Mouse (Mus musculus): ENCODE measurements around the gene Clcn7. TPM values are rescaled to one million over a fixed set of nuclear protein-coding genes. Genes with fewer than 3 reads are reported as not detected.
"Not testable (repeated sequence)": the region's sequence is repeated elsewhere in the genome, so short reads cannot be mapped to it uniquely, and the experiment has no call there.

Clcn7 gene
- polyA plus RNA-seq, 1 experiment from 2014 or later = 33.6 TPM

DNA sequence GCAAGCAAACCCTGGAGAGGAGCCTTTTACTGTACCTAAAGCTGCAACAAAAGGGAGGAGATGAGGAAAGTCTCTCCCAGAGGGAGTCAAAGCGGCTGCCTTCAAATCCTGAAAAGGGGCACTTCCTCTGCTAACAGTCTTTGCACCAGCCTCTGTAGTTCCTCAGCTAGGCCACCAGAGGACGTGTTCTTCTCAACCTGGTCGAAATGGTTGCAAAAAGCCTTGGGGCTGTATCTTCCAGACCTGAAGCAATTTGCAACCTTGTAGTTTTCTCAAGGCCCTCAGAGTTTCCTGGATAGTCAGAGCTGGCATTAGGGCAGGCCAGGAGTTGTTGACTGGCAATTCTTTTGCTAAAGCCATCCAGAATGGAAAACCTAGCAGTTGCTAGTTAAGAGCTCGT is 15.9 kb upstream of the Clcn7 start:
- H3K36me3 ChIP-seq (ENCODE audit: control insufficient read depth, insufficient read depth, low read length) = no peaks in the 10 kb centered on the region
- H3K27me3 ChIP-seq (ENCODE audit: control insufficient read depth, insufficient read depth, low read depth, low read length) = no peaks in the 10 kb centered on the region
- 26% methylated on average over 4 of the region's 4 CpGs for WGBS
- no peaks in the 10 kb centered on the region for H3K9me3 ChIP-seq (replicated peaks; ENCODE audit: control insufficient read depth, low read length, poor library complexity, severe bottlenecking)
- H3K4me1 ChIP-seq (ENCODE audit: control insufficient read depth, insufficient read depth, low read length) = peaks cover 9% of the 10 kb centered on the region
- H3K4me3 ChIP-seq (ENCODE audit: low read depth, low read length) = no peak overlapping the region
- H3K27ac ChIP-seq (ENCODE audit: low read length) = no peak overlapping the region
- no peak overlapping the region for H3K4me2 ChIP-seq (ENCODE audit: low read length)
- no peak for ATAC-seq
- no peak overlapping the region for H3K9ac ChIP-seq (ENCODE audit: low read depth, low read length)

DNA sequence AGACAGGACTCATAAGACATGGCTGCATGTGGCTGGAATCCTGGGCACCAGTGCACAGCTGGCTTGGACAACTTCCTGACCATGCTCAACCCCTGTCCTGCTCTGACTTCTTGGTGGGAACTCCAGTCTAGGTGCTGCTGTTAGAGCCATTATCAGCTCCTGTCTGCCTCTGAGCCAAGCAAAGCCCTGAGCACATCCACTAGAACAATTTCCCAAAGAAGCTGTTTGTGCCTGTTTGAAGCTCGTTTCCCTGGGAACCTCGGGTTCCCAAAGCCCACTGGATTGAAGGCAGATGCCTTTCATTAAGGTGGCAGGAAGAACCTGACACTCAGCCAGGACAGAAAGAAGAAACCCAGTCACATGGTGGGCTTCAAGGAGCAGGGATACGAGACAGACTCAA is 12.8 kb upstream of the Clcn7 start, which contains the start of gene Ptx4:
Gene Ptx4, plus strand, starts transcription at position 355 of the 400 bp plus-strand sequence.
- Histone ChIP-seq H3K4me3 (ENCODE audit: low read depth, low read length) (no peak within 1 kb of the TSS), H3K9me3 (replicated peaks; ENCODE audit: control insufficient read depth, low read length, poor library complexity, severe bottlenecking) (no peaks in the 10 kb centered on the region), H3K27ac (ENCODE audit: low read length) (no peak within 1 kb of the TSS), H3K4me1 (ENCODE audit: control insufficient read depth, insufficient read depth, low read length) (peaks cover 2% of the 10 kb centered on the region; the same call in 1 of the 2 replicates), H3K9ac (ENCODE audit: low read depth, low read length) (no peak within 1 kb of the TSS), H3K27me3 (ENCODE audit: control insufficient read depth, insufficient read depth, low read depth, low read length) (0 out of 2 replicates have a peak, but pooled peaks cover 4% of the 10 kb centered on the region), H3K36me3 (ENCODE audit: control insufficient read depth, insufficient read depth, low read length) (no peaks in the 10 kb centered on the region), H3K4me2 (ENCODE audit: low read length) (no peak within 1 kb of the TSS)
- WGBS = 64% methylated on average over 3 of the region's 3 CpGs
- no peak for ATAC-seq

GRCm38 (mm10) chr17:25123979-25124378 is 9.2 kb upstream of the Clcn7 start:
- Histone ChIP-seq H3K27ac (ENCODE audit: low read length) (no peak overlapping the region), H3K4me3 (ENCODE audit: low read depth, low read length) (no peak overlapping the region), H3K4me1 (ENCODE audit: control insufficient read depth, insufficient read depth, low read length) (no peaks in the 10 kb centered on the region), H3K9me3 (replicated peaks; ENCODE audit: control insufficient read depth, low read length, poor library complexity, severe bottlenecking) (no peaks in the 10 kb centered on the region), H3K4me2 (ENCODE audit: low read length) (no peak overlapping the region), H3K27me3 (ENCODE audit: control insufficient read depth, insufficient read depth, low read depth, low read length) (0 out of 2 replicates have a peak, but pooled peaks cover 4% of the 10 kb centered on the region), H3K36me3 (ENCODE audit: control insufficient read depth, insufficient read depth, low read length) (no peaks in the 10 kb centered on the region), H3K9ac (ENCODE audit: low read depth, low read length) (no peak overlapping the region)
- no peak for ATAC-seq
- 31% methylated on average over 7 of the region's 7 CpGs for WGBS

GRCm38 (mm10) chr17:25125442-25126060 is 7.6 kb upstream of the Clcn7 start:
- H3K4me2 ChIP-seq (ENCODE audit: low read length); ATAC-seq: not testable (repeated sequence)
- WGBS = 68% methylated on average over 3 of the region's 3 CpGs

DNA sequence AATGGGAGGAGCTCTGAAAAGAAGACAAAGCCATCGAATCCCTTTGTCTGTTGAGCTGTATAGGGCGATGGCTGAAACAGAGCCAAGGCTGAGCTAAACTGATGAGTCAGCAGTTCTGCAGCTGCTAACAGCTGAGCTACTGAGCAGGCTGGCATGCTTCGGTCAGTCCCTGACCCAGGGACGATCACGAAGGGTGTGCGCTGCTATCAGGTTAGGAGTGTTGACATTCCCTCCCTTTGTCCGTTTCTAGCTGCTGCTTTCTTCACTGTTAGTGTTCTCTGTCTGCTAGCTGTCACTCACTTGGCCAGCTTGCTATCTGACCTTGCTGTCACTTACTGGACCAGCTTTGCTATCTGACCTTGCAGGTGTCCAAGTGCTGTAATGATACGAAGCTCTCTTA is 6.1 kb upstream of the Clcn7 start:
- H3K4me1 ChIP-seq (ENCODE audit: control insufficient read depth, insufficient read depth, low read length) = no peaks in the 10 kb centered on the region

More at GRCm38 (mm10) chr17:25125442-25126060, 7.6 kb upstream of the Clcn7 start:
- not testable (repeated sequence) for H3K4me1 ChIP-seq (ENCODE audit: control insufficient read depth, insufficient read depth, low read length); H3K36me3 ChIP-seq (ENCODE audit: control insufficient read depth, insufficient read depth, low read length); H3K9ac ChIP-seq (ENCODE audit: low read depth, low read length); H3K27ac ChIP-seq (ENCODE audit: low read length); H3K27me3 ChIP-seq (ENCODE audit: control insufficient read depth, insufficient read depth, low read depth, low read length); H3K4me3 ChIP-seq (ENCODE audit: low read depth, low read length); H3K9me3 ChIP-seq (replicated peaks; ENCODE audit: control insufficient read depth, low read length, poor library complexity, severe bottlenecking)

GRCm38 (mm10) chr17:25127681-25128080 is 5.5 kb upstream of the Clcn7 start:
- no peak for ATAC-seq
- H3K9me3 ChIP-seq (replicated peaks; ENCODE audit: control insufficient read depth, low read length, poor library complexity, severe bottlenecking) = no peaks in the 10 kb centered on the region
- 0 out of 2 replicates have a peak, but pooled peaks cover 1% of the 10 kb centered on the region for H3K27me3 ChIP-seq (ENCODE audit: control insufficient read depth, insufficient read depth, low read depth, low read length)
- H3K27ac ChIP-seq (ENCODE audit: low read length) = no peak overlapping the region
- H3K4me3 ChIP-seq (ENCODE audit: low read depth, low read length) = no peak overlapping the region
- no peak overlapping the region for H3K9ac ChIP-seq (ENCODE audit: low read depth, low read length)
- no peaks in the 10 kb centered on the region for H3K36me3 ChIP-seq (ENCODE audit: control insufficient read depth, insufficient read depth, low read length)
- no peaks in the 10 kb centered on the region for H3K4me1 ChIP-seq (ENCODE audit: control insufficient read depth, insufficient read depth, low read length)
- 78% methylated on average over 9 of the region's 9 CpGs for WGBS
- no peak overlapping the region for H3K4me2 ChIP-seq (ENCODE audit: low read length)

More for the DNA sequence above, 6.1 kb upstream of the Clcn7 start:
- no peak overlapping the region for H3K27ac ChIP-seq (ENCODE audit: low read length)
- H3K36me3 ChIP-seq (ENCODE audit: control insufficient read depth, insufficient read depth, low read length) = no peaks in the 10 kb centered on the region
- H3K4me2 ChIP-seq (ENCODE audit: low read length) = no peak overlapping the region
- H3K27me3 ChIP-seq (ENCODE audit: control insufficient read depth, insufficient read depth, low read depth, low read length) = 0 out of 2 replicates have a peak, but pooled peaks cover 4% of the 10 kb centered on the region
- no peak overlapping the region for H3K4me3 ChIP-seq (ENCODE audit: low read depth, low read length)
- ATAC-seq = no peak
- no peak overlapping the region for H3K9ac ChIP-seq (ENCODE audit: low read depth, low read length)
- no peaks in the 10 kb centered on the region for H3K9me3 ChIP-seq (replicated peaks; ENCODE audit: control insufficient read depth, low read length, poor library complexity, severe bottlenecking)
- 57% methylated on average over 8 of the region's 8 CpGs for WGBS

DNA sequence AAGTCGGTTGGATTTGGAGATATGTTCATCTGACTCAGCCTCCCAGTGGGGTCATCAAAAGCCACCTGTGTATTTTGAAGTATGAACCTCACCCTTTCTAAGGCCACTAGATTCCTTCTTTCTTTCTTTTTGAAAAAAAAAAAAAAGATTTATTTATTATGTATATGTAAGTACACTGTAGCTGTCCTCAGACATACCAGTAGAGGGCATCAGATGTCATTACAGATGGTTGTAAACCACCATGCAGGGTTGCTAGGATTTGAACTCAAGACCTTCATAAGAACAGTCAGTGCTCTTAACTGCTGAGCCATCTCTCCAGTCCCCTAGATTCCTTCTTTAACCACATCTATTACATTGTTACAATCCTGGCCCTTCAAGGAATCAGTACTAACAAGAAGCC is 3.1 kb upstream of the Clcn7 start:
- Histone ChIP-seq H3K4me1 (ENCODE audit: control insufficient read depth, insufficient read depth, low read length) (peaks cover 11% of the 10 kb centered on the region), H3K4me3 (ENCODE audit: low read depth, low read length) (no peak overlapping the region), H3K27me3 (ENCODE audit: control insufficient read depth, insufficient read depth, low read depth, low read length) (no peaks in the 10 kb centered on the region), H3K4me2 (ENCODE audit: low read length) (no peak overlapping the region), H3K9ac (ENCODE audit: low read depth, low read length) (no peak overlapping the region), H3K36me3 (ENCODE audit: control insufficient read depth, insufficient read depth, low read length) (no peaks in the 10 kb centered on the region), H3K9me3 (replicated peaks; ENCODE audit: control insufficient read depth, low read length, poor library complexity, severe bottlenecking) (no peaks in the 10 kb centered on the region), H3K27ac (ENCODE audit: low read length) (no peak overlapping the region)
- 97% methylated on average over 1 of the region's 1 CpGs for WGBS
- ATAC-seq = no peak

DNA sequence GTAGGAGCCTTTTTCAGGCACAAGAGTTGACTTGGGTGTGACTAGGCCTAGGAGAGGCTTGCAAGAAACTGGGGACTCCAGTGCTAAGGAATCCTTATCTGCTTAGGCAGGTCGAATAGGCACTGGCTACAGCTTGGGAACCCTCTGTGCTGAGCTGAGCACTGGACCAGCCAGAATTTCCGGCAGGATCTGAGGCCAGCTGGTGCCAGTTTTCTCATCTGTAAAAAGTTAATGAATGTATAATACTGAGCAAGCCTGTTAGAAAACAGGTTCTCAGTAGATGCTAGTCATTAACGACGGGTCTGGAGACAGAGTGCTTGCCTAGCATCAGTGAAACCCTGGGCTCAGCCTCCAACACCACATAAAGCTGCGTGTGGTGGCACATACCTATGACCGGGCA is 2.4 kb downstream of the Clcn7 start:
- Histone ChIP-seq H3K36me3 (ENCODE audit: control insufficient read depth, insufficient read depth, low read length) (no peaks in the 10 kb centered on the region), H3K4me3 (ENCODE audit: low read depth, low read length) (no peak overlapping the region), H3K27ac (ENCODE audit: low read length) (no peak overlapping the region), H3K4me2 (ENCODE audit: low read length) (no peak overlapping the region), H3K9me3 (replicated peaks; ENCODE audit: control insufficient read depth, low read length, poor library complexity, severe bottlenecking) (no peaks in the 10 kb centered on the region), H3K4me1 (ENCODE audit: control insufficient read depth, insufficient read depth, low read length) (peaks cover 18% of the 10 kb centered on the region), H3K27me3 (ENCODE audit: control insufficient read depth, insufficient read depth, low read depth, low read length) (no peaks in the 10 kb centered on the region), H3K9ac (ENCODE audit: low read depth, low read length) (no peak overlapping the region)
- 94% methylated on average over 6 of the region's 6 CpGs for WGBS
- no peak for ATAC-seq

- Histone ChIP-seq H3K27ac (ENCODE audit: low read length) (no peak overlapping the region), H3K9ac (ENCODE audit: low read depth, low read length) (no peak overlapping the region)
- 97% methylated on average over 1 of the region's 1 CpGs for WGBS
Observed at GRCm38 (mm10) chr17:25138803-25139202, 5.6 kb downstream of the Clcn7 start.

More at GRCm38 (mm10) chr17:25138803-25139202, 5.6 kb downstream of the Clcn7 start:
- H3K4me2 ChIP-seq (ENCODE audit: low read length) = no peak overlapping the region
- H3K4me3 ChIP-seq (ENCODE audit: low read depth, low read length) = no peak overlapping the region
- ATAC-seq = no peak
- H3K4me1 ChIP-seq (ENCODE audit: control insufficient read depth, insufficient read depth, low read length) = peaks cover 16% of the 10 kb centered on the region
- no peaks in the 10 kb centered on the region for H3K36me3 ChIP-seq (ENCODE audit: control insufficient read depth, insufficient read depth, low read length)
- no peaks in the 10 kb centered on the region for H3K9me3 ChIP-seq (replicated peaks; ENCODE audit: control insufficient read depth, low read length, poor library complexity, severe bottlenecking)
- H3K27me3 ChIP-seq (ENCODE audit: control insufficient read depth, insufficient read depth, low read depth, low read length) = no peaks in the 10 kb centered on the region

Measured in midbrain, embryonic 16.5 days (tissue).